1 mouse cellular context compared by ENCODE assay signal in genomic region chr1:181064648-181065047, GRCm38 (mm10).
TF ChIP-seq lines count a peak whose summit lies in the region.

No protein-coding gene starts in this region.

TF ChIP-seq in MEL, 35 proteins besides CTCF, POLR2A, EP300 and RAD21 (continued from another document):
- peak; percentile 52; the same call in 1 of the 2 replicates for TF ChIP-seq GATA1 (IDR thresholded peaks at IDR 0.05; ENCODE audit: low read depth, low read length)
- peak; percentile 86 for TF ChIP-seq USF1 (IDR thresholded peaks at IDR 0.05; ENCODE audit: low read depth, low read length)
- TF ChIP-seq MAX (IDR thresholded peaks at IDR 0.05; ENCODE audit: low read length), result no peak
